Mouse (Mus musculus): ENCODE measurements at regions not wholly inside any gene's neighbourhood (a gene's known extent, or its start where the extent isn't known, plus 50 kb on each side); places are given as distances from the start of the nearest gene placed in this dataset.
"Not testable (repeated sequence)": the region's sequence is repeated elsewhere in the genome, so short reads cannot be mapped to it uniquely, and the experiment has no call there.

DNA sequence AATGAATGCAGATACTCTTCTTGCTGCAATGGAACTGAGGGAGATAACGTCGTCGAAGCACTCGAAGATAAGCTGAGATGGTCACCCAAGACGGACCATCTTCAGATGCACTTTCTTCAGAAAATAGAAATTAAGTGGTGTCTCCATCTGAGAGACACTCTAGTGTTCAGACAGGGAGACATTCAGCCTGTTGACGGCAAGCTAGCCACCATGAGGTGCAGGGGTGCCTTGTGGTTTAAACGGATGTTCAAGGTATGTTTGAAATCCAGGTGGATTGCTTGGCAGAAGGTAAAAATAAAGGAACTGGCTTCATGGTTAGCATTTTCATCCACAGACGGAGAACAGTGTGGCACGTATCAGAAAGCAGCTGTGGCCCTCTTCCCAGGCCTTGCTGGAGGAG lies 224.0 kb downstream of the Dact1 start:
- H3K9me3 ChIP-seq (replicated peaks): no peaks in the 10 kb centered on the region
- no peak for ATAC-seq (ENCODE audit: extremely low read depth, insufficient number of reproducible peaks, low FRiP score, poor library complexity, severe bottlenecking)
- H3K4me3 ChIP-seq (ENCODE audit: low read depth, low read length): no peak overlapping the region
- DNase-seq (ENCODE audit: low spot score): no peak
- H3K4me1 ChIP-seq (ENCODE audit: insufficient read depth, low read depth, low read length): no peaks in the 10 kb centered on the region
- no peaks in the 10 kb centered on the region for H3K36me3 ChIP-seq (replicated peaks)
- H3K27me3 ChIP-seq (ENCODE audit: insufficient read depth, low read length): no peaks in the 10 kb centered on the region
- no peak for TF ChIP-seq GATA1 (IDR thresholded peaks at IDR 0.05; ENCODE audit: borderline replicate concordance, low read length)
- TF ChIP-seq GATA2 (IDR thresholded peaks at IDR 0.05; ENCODE audit: borderline replicate concordance, low read depth, low read length): no peak
- no peak for TF ChIP-seq TAL1 (conservative IDR thresholded peaks at IDR 0.05; ENCODE audit: low read depth, low read length)
- TF ChIP-seq CTCF (IDR thresholded peaks at IDR 0.05; ENCODE audit: low read depth, low read length): no peak
- no peak for TF ChIP-seq POLR2AphosphoS5 (IDR thresholded peaks at IDR 0.05; ENCODE audit: insufficient replicate concordance, low read depth, low read length)

DNA sequence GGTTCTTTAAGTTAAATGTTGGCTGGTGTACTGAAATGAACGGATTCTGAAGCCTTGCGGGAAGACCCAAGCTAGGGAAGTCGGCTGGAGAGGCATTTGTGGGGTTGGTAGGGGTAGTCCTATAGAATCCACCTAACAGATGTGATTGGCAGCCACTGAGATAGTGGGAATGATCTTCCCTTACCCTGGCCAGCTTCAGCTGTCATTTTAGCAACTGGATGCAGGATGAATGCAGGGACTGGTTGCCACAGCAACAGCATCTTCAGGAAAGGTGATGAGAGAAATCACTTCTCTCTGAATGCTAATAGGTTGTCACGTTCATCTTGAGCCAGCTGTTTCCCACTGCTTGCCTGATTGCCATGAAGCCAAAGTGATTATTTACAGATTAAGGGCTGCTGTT lies 224.5 kb downstream of the Dact1 start:
- ATAC-seq (ENCODE audit: extremely low read depth, insufficient number of reproducible peaks, low FRiP score, poor library complexity, severe bottlenecking): no peak

DNA sequence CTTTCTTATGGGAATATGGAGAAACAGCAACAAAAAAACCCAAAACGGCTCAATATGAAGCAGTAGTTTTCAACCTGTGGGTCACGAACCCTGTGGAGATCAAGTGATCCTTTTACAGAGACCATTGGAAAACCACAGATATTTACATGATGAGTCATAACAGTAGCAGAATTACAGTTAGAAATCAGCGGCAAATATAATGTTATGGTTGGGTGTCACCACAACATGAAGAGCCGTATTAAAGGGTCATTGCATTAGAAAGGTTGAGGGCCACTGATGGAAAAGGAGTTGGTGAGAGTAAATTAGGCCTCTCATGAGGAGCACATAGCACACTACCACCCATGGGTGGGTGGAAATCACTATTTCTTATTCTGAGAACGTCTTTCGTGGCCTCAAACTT lies 225.6 kb downstream of the Dact1 start:
- DNase-seq (ENCODE audit: low spot score): no peak

More for the DNA sequence above, 224.5 kb downstream of the Dact1 start:
- TF ChIP-seq GATA2 (IDR thresholded peaks at IDR 0.05; ENCODE audit: borderline replicate concordance, low read depth, low read length) (no peak), TAL1 (conservative IDR thresholded peaks at IDR 0.05; ENCODE audit: low read depth, low read length) (no peak), GATA1 (IDR thresholded peaks at IDR 0.05; ENCODE audit: borderline replicate concordance, low read length) (no peak), POLR2AphosphoS5 (IDR thresholded peaks at IDR 0.05; ENCODE audit: insufficient replicate concordance, low read depth, low read length) (no peak), CTCF (IDR thresholded peaks at IDR 0.05; ENCODE audit: low read depth, low read length) (no peak)
- no peak for DNase-seq (ENCODE audit: low spot score)
- Histone ChIP-seq H3K36me3 (replicated peaks) (no peaks in the 10 kb centered on the region), H3K4me3 (ENCODE audit: low read depth, low read length) (no peak overlapping the region), H3K4me1 (ENCODE audit: insufficient read depth, low read depth, low read length) (no peaks in the 10 kb centered on the region), H3K9me3 (replicated peaks) (no peaks in the 10 kb centered on the region), H3K27me3 (ENCODE audit: insufficient read depth, low read length) (no peaks in the 10 kb centered on the region)

DNA sequence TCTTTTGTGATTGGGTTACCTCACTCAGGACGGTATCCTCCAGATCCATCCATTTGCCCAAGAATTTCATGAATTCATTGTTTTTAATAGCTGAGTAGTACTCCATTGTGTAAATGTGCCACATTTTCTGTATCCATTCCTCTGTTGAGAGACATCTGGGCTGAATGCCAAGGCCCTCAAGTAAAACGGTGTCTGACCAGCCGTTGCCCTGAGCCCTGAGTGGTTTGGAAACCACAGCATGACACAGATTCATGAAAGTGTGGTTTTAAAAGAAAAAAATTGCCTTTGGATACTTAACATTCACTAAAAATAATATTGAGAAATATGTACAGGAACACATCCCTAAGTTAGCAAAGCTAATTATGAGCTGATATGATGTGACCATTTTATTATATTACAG lies 226.1 kb downstream of the Dact1 start:
- not testable (repeated sequence) for H3K27me3 ChIP-seq (ENCODE audit: insufficient read depth, low read length); H3K36me3 ChIP-seq (replicated peaks); H3K9me3 ChIP-seq (replicated peaks); ATAC-seq (ENCODE audit: extremely low read depth, insufficient number of reproducible peaks, low FRiP score, poor library complexity, severe bottlenecking); H3K4me3 ChIP-seq (ENCODE audit: low read depth, low read length); DNase-seq (ENCODE audit: low spot score); H3K4me1 ChIP-seq (ENCODE audit: insufficient read depth, low read depth, low read length)

More for the DNA sequence above, 225.6 kb downstream of the Dact1 start:
- H3K9me3 ChIP-seq (replicated peaks): no peaks in the 10 kb centered on the region
- H3K4me1 ChIP-seq (ENCODE audit: insufficient read depth, low read depth, low read length): no peaks in the 10 kb centered on the region
- ATAC-seq (ENCODE audit: extremely low read depth, insufficient number of reproducible peaks, low FRiP score, poor library complexity, severe bottlenecking): no peak
- H3K36me3 ChIP-seq (replicated peaks): no peaks in the 10 kb centered on the region
- no peak overlapping the region for H3K4me3 ChIP-seq (ENCODE audit: low read depth, low read length)
- TF ChIP-seq TAL1 (conservative IDR thresholded peaks at IDR 0.05; ENCODE audit: low read depth, low read length) (no peak), POLR2AphosphoS5 (IDR thresholded peaks at IDR 0.05; ENCODE audit: insufficient replicate concordance, low read depth, low read length) (no peak), GATA2 (IDR thresholded peaks at IDR 0.05; ENCODE audit: borderline replicate concordance, low read depth, low read length) (no peak), CTCF (IDR thresholded peaks at IDR 0.05; ENCODE audit: low read depth, low read length) (no peak), GATA1 (IDR thresholded peaks at IDR 0.05; ENCODE audit: borderline replicate concordance, low read length) (no peak)
- no peaks in the 10 kb centered on the region for H3K27me3 ChIP-seq (ENCODE audit: insufficient read depth, low read length)

DNA sequence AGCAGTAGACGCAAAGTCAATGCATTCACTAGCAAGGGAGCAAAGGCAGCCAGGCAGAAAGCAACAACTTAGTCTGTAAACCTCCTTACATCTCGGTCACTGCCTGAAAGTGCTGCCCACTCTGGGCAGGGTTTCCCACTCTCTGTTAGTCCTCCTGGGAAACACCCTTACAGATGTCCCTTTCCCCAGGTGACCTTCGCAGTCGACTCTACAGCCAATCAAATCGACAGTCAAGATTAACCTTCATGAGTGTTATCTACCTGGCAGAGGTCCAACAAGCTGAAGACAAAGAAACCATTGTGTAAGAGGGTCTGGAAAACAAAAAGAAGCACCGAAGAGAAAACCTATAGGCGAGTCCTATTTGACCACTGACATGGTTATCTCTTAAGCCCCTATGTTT lies 229.0 kb downstream of the Dact1 start:
- ATAC-seq (ENCODE audit: extremely low read depth, insufficient number of reproducible peaks, low FRiP score, poor library complexity, severe bottlenecking) (no peak), DNase-seq (ENCODE audit: low spot score) (no peak)
- H3K36me3 ChIP-seq (replicated peaks): no peaks in the 10 kb centered on the region
- H3K4me1 ChIP-seq (ENCODE audit: insufficient read depth, low read depth, low read length): no peaks in the 10 kb centered on the region
- TF ChIP-seq CTCF (IDR thresholded peaks at IDR 0.05; ENCODE audit: low read depth, low read length): no peak
- TF ChIP-seq TAL1 (conservative IDR thresholded peaks at IDR 0.05; ENCODE audit: low read depth, low read length): no peak
- no peak for TF ChIP-seq POLR2AphosphoS5 (IDR thresholded peaks at IDR 0.05; ENCODE audit: insufficient replicate concordance, low read depth, low read length)
- TF ChIP-seq GATA1 (IDR thresholded peaks at IDR 0.05; ENCODE audit: borderline replicate concordance, low read length): no peak
- TF ChIP-seq GATA2 (IDR thresholded peaks at IDR 0.05; ENCODE audit: borderline replicate concordance, low read depth, low read length): no peak
- no peak overlapping the region for H3K4me3 ChIP-seq (ENCODE audit: low read depth, low read length)
- H3K9me3 ChIP-seq (replicated peaks): no peaks in the 10 kb centered on the region
- H3K27me3 ChIP-seq (ENCODE audit: insufficient read depth, low read length): no peaks in the 10 kb centered on the region

DNA sequence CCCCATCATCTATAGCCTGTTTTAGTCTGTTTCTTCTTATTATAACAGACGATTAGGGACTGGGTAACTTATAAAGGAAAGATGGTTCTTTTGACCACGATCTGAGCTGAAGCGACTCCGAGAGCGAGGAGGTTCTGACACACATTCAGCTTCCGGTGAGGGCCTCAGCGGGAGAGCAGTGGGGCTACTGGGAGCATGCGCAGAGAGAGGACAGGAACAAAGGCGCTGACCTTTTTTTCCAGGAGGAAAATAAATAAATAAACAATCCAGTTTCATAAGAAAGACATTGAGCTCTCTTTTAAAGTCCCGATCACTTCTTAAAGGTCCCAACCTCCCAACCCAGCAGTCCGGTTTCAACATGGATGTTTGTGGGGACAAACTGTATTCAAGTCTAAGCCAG lies 230.6 kb downstream of the Dact1 start:
- ATAC-seq (ENCODE audit: extremely low read depth, insufficient number of reproducible peaks, low FRiP score, poor library complexity, severe bottlenecking) (no peak), DNase-seq (ENCODE audit: low spot score) (no peak)
- no peaks in the 10 kb centered on the region for H3K4me1 ChIP-seq (ENCODE audit: insufficient read depth, low read depth, low read length)
- H3K4me3 ChIP-seq (ENCODE audit: low read depth, low read length): no peak overlapping the region
- H3K36me3 ChIP-seq (replicated peaks): no peaks in the 10 kb centered on the region
- no peaks in the 10 kb centered on the region for H3K27me3 ChIP-seq (ENCODE audit: insufficient read depth, low read length)
- TF ChIP-seq GATA1 (IDR thresholded peaks at IDR 0.05; ENCODE audit: borderline replicate concordance, low read length) (no peak), GATA2 (IDR thresholded peaks at IDR 0.05; ENCODE audit: borderline replicate concordance, low read depth, low read length) (no peak), POLR2AphosphoS5 (IDR thresholded peaks at IDR 0.05; ENCODE audit: insufficient replicate concordance, low read depth, low read length) (no peak), TAL1 (conservative IDR thresholded peaks at IDR 0.05; ENCODE audit: low read depth, low read length) (no peak), CTCF (IDR thresholded peaks at IDR 0.05; ENCODE audit: low read depth, low read length) (no peak)
- H3K9me3 ChIP-seq (replicated peaks): no peaks in the 10 kb centered on the region

DNA sequence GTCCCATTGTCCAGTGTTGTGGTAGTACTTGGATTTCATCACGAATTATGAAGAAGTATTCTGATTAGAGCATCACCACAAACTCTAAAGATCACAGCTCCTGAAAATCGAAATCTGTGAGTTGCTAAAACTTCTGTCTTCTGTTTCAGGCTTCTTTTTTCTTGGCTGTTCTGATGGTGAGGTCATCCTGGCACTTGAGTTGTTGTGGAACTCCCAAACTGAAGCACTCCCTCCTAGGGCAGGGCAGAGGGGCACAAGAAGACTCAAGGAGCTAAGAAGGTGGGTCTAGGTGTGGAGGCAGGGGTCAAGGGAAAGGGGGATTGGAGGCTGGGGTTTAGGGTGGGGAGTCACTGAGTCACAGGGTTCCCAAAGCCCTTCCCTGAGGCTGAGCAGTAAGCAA lies 232.3 kb downstream of the Dact1 start:
- Histone ChIP-seq H3K4me1 (ENCODE audit: insufficient read depth, low read depth, low read length) (no peaks in the 10 kb centered on the region), H3K27me3 (ENCODE audit: insufficient read depth, low read length) (no peaks in the 10 kb centered on the region), H3K9me3 (replicated peaks) (no peaks in the 10 kb centered on the region), H3K4me3 (ENCODE audit: low read depth, low read length) (no peak overlapping the region), H3K36me3 (replicated peaks) (no peaks in the 10 kb centered on the region)
- DNase-seq (ENCODE audit: low spot score) (no peak), ATAC-seq (ENCODE audit: extremely low read depth, insufficient number of reproducible peaks, low FRiP score, poor library complexity, severe bottlenecking) (no peak)
- TF ChIP-seq GATA1 (IDR thresholded peaks at IDR 0.05; ENCODE audit: borderline replicate concordance, low read length) (no peak), GATA2 (IDR thresholded peaks at IDR 0.05; ENCODE audit: borderline replicate concordance, low read depth, low read length) (no peak), TAL1 (conservative IDR thresholded peaks at IDR 0.05; ENCODE audit: low read depth, low read length) (no peak), CTCF (IDR thresholded peaks at IDR 0.05; ENCODE audit: low read depth, low read length) (no peak), POLR2AphosphoS5 (IDR thresholded peaks at IDR 0.05; ENCODE audit: insufficient replicate concordance, low read depth, low read length) (no peak)
